Mouse (Mus musculus): ENCODE results near the gene Apol7a. TPM values are rescaled to one million over a fixed set of nuclear protein-coding genes. Genes with fewer than 3 reads are reported as not detected.

Gene Apol7a
- polyA plus RNA-seq, 1 experiment from 2014 or later, result not detected

Other genes starting within 250 kb of the Apol7a start
- gene Rbfox2, start 92.1 kb downstream of the Apol7a start, polyA plus RNA-seq (2014; fragmentation: Nextera tagmentation; extraction: Ambion mirVana), result 115 and 142 TPM in 2 replicates
- 0.03 and 0.06 TPM in 2 replicates for gene Apol9a, start 12.0 kb upstream of the Apol7a start, polyA plus RNA-seq (2014; fragmentation: Nextera tagmentation; extraction: Ambion mirVana)
- not detected in 2 replicates for gene Apol7b, start 48.4 kb upstream of the Apol7a start, polyA plus RNA-seq (2014; fragmentation: Nextera tagmentation; extraction: Ambion mirVana)
- not detected in 2 replicates for gene Apol10a, start 77.9 kb upstream of the Apol7a start, polyA plus RNA-seq (2014; fragmentation: Nextera tagmentation; extraction: Ambion mirVana)
- gene Apol11a, start 109.2 kb upstream of the Apol7a start, polyA plus RNA-seq (2014; fragmentation: Nextera tagmentation; extraction: Ambion mirVana), result not detected in 2 replicates
- not detected in 2 replicates for gene Apol7c, start 134.2 kb upstream of the Apol7a start, polyA plus RNA-seq (2014; fragmentation: Nextera tagmentation; extraction: Ambion mirVana)
- not detected in 2 replicates for gene 1700025B11Rik, start 162.8 kb upstream of the Apol7a start, polyA plus RNA-seq (2014; fragmentation: Nextera tagmentation; extraction: Ambion mirVana)
- 0.10 TPM in 1 of 2 replicates, not detected in the other for gene Apol10b, start 197.0 kb upstream of the Apol7a start, polyA plus RNA-seq (2014; fragmentation: Nextera tagmentation; extraction: Ambion mirVana)
- gene Gm36245, start 200.1 kb upstream of the Apol7a start, polyA plus RNA-seq (2014; fragmentation: Nextera tagmentation; extraction: Ambion mirVana), result not detected in 2 replicates
- not detected in 2 replicates for gene Apol11b, start 244.2 kb upstream of the Apol7a start, polyA plus RNA-seq (2014; fragmentation: Nextera tagmentation; extraction: Ambion mirVana)